In the genomic region with DNA sequence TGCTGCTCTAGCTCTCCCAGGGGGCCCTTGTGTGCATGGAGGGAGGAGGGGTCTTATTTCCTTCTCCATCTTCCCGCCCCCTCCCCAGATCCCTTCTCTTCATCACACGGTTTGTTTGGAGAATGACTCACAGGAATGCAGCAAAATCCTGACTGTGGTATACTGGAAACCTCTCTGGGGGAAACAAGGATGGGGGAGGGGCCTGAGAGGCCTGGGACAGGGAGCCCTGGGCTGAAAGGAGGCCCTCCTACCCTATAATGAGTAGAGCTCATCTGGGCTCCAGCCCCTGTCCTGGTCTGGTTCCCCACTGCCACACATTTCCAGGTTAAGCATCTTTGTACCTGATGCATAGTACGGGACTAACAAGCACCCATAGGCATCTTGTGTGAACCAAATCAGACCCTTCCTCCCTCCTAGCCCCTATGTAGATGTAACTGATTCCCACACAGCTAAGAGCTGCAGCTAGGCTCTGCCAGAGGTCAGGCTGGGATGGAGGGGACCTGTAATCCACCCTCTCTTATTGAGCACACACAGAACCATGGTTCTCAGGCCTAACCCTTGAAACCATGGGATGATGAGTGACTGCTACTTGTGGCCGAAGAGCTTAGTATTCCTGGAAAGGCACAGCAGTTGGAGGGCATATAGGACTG, we compare ENCODE assay signal across 11 mouse cellular contexts. TPM values are rescaled to one million over a fixed set of nuclear protein-coding genes. Genes with fewer than 3 reads are reported as not detected.
DNase-seq lines count a peak whose midpoint lies in the region; ATAC-seq lines count a peak whose summit lies in the region.
"Had no signal": no experiment of that assay in that cellular context is flagged by ENCODE, and none has a peak within 500 bp of the region (broad histone marks: within the 10 kb centered on the region; RNA-seq: fewer than 3 reads in every experiment).

No protein-coding gene starts in this region.

- H3K4me3 ChIP-seq in heart, embryonic 15.5 days, result no peak overlapping the region
- no peak overlapping the region for H3K4me3 ChIP-seq in lung, embryonic 16.5 days (ENCODE audit: low read length)
- no peak overlapping the region for H3K4me3 ChIP-seq in embryonic facial prominence, embryonic 12.5 days

- no peaks in the 10 kb centered on the region for H3K27me3 ChIP-seq in heart, embryonic 15.5 days
- H3K27me3 ChIP-seq in lung, embryonic 16.5 days (ENCODE audit: control insufficient read depth, insufficient read depth, low read depth, low read length), result no peaks in the 10 kb centered on the region
- no peaks in the 10 kb centered on the region for H3K27me3 ChIP-seq in embryonic facial prominence, embryonic 12.5 days

- 0 out of 2 replicates have a peak overlapping the region, but pooled peaks have one; percentile 4 for H3K27ac ChIP-seq in heart, embryonic 15.5 days
- no peak overlapping the region; the same call in 1 of the 2 replicates for H3K27ac ChIP-seq in lung, embryonic 16.5 days (ENCODE audit: low read length)
- H3K27ac ChIP-seq in embryonic facial prominence, embryonic 12.5 days, result peak overlapping the region; percentile 69

- peaks cover 77% of the 10 kb centered on the region for H3K4me1 ChIP-seq in heart, embryonic 15.5 days (replicated peaks)
- H3K4me1 ChIP-seq in lung, embryonic 16.5 days (replicated peaks; ENCODE audit: control insufficient read depth, insufficient read depth, low read length), result peaks cover 40% of the 10 kb centered on the region
- H3K4me1 ChIP-seq in embryonic facial prominence, embryonic 12.5 days, result peaks cover 32% of the 10 kb centered on the region

- WGBS in heart, embryonic 15.5 days, result 53% methylated on average over 4 of the region's 4 CpGs
- WGBS in lung, embryonic 16.5 days, result 29% methylated on average over 4 of the region's 4 CpGs
- 41% methylated on average over 4 of the region's 4 CpGs for WGBS in embryonic facial prominence, embryonic 12.5 days

- no peak; the same call in 1 of the 2 replicates for ATAC-seq in heart, embryonic 15.5 days (replicated peaks; ENCODE audit: insufficient number of reproducible peaks, insufficient read depth, low FRiP score, low read depth)
- peak; percentile 53; the same call in 1 of the 2 replicates for ATAC-seq in lung, embryonic 16.5 days (ENCODE audit: low read depth)
- ATAC-seq in embryonic facial prominence, embryonic 12.5 days (ENCODE audit: insufficient number of reproducible peaks, insufficient read depth, low FRiP score, low TSS enrichment), result peak; percentile 61; the same call in 1 of the 2 replicates

- intact Hi-C loops in left cerebral cortex, postnatal 25 days (cut with DNase I), result no loop called here

- H3K9me3 ChIP-seq in heart, embryonic 15.5 days (replicated peaks), result no peaks in the 10 kb centered on the region
- H3K9me3 ChIP-seq in lung, embryonic 16.5 days (ENCODE audit: control insufficient read depth, low read length), result no peaks in the 10 kb centered on the region
- no peaks in the 10 kb centered on the region for H3K9me3 ChIP-seq in embryonic facial prominence, embryonic 12.5 days

- H3K4me2 ChIP-seq in heart, embryonic 15.5 days, result no peak overlapping the region
- no peak overlapping the region for H3K4me2 ChIP-seq in lung, embryonic 16.5 days (ENCODE audit: low read depth, low read length)
- peak overlapping the region; percentile 21; the same call in 1 of the 2 replicates for H3K4me2 ChIP-seq in embryonic facial prominence, embryonic 12.5 days (replicated peaks)

- no peaks in the 10 kb centered on the region for H3K36me3 ChIP-seq in heart, embryonic 15.5 days
- no peaks in the 10 kb centered on the region for H3K36me3 ChIP-seq in lung, embryonic 16.5 days (ENCODE audit: control insufficient read depth, insufficient read depth, low read length)
- no peaks in the 10 kb centered on the region for H3K36me3 ChIP-seq in embryonic facial prominence, embryonic 12.5 days

- no peak overlapping the region for H3K9ac ChIP-seq in heart, embryonic 15.5 days
- H3K9ac ChIP-seq in lung, embryonic 16.5 days (ENCODE audit: low read length), result no peak overlapping the region
- no peak overlapping the region for H3K9ac ChIP-seq in embryonic facial prominence, embryonic 12.5 days

- no peak for DNase-seq in heart, adult 9 months (ENCODE audit: low spot score in 2 of 2)
- DNase-seq in lung, adult 18-20 months, result no peak
- DNase-seq in mesoderm, embryonic 11.5 days (ENCODE audit: low read depth, low spot score), result peak; percentile 69
- DNase-seq in left cerebral cortex, postnatal 25 days (ENCODE audit: low spot score in 2 of 2), result no peak
- DNase-seq in layer of hippocampus, adult 18-20 months (ENCODE audit: low spot score in 2 of 2), result no peak
- DNase-seq: cerebellum, adult 9-10 months; gastrocnemius, postnatal 36 days; kidney, adult 2 months had no signal

RNA-seq across cellular contexts. Expression of a gene that starts 23.2 kb away (rescaled TPM):
- polyA plus RNA-seq in heart, embryonic 15.5 days (2015; fragmentation: Nextera tagmentation; extraction: Ambion mirVana), result 12.8 and 19.1 TPM in 2 replicates
- polyA plus RNA-seq in lung, embryonic 16.5 days (2015; fragmentation: Nextera tagmentation; extraction: Ambion mirVana), result 22.9 and 23.9 TPM in 2 replicates
- polyA plus RNA-seq in embryonic facial prominence, embryonic 12.5 days (2016; fragmentation: Nextera tagmentation; extraction: Ambion mirVana), result 35.6 and 36.4 TPM in 2 replicates
- 10 to 100 TPM; 59.4 to 69.2 TPM for total RNA-seq in left cerebral cortex, postnatal 25 days (2021)
- total RNA-seq in layer of hippocampus, adult 18-20 months (2021), result 10 to 100 TPM; 76.2 to 80.9 TPM
